Mouse (Mus musculus) MEL (cell line): ENCODE results near the gene Kiss1r.

Experiments
- CTCF ChIP-seq, 3 experiments: IDR thresholded peaks in 2 of 3; conservative IDR thresholded peaks in 1 of 3; 2 replicates each; pipeline ENCODE4 v1.5.1; 2011 to 2012; ENCODE audit warnings: low read length in 3 of 3, low read depth in 2 of 3, mild to moderate bottlenecking in 2 of 3, improper control_type of control experiment in 1 of 3, inconsistent platforms in 1 of 3, mixed read lengths in 1 of 3, moderate library complexity in 1 of 3; ENCODE audit not compliant: control insufficient read depth in 1 of 3, insufficient read depth in 1 of 3, poor library complexity in 1 of 3, severe bottlenecking in 1 of 3
- EP300 ChIP-seq, 2 experiments: IDR thresholded peaks; 2 replicates each; pipeline ENCODE4 v1.6.1; 2011; ENCODE audit warnings: improper control_type of control experiment in 2 of 2, low read length in 2 of 2, low read depth in 1 of 2, mild to moderate bottlenecking in 1 of 2
- JUND ChIP-seq: IDR thresholded peaks from 2 replicates; pipeline ENCODE4 v1.6.1; 2011; ENCODE audit warnings: low read depth, mild to moderate bottlenecking, improper control_type of control experiment, low read length
- MAX ChIP-seq: IDR thresholded peaks from 2 replicates; pipeline ENCODE4 v1.6.1; 2011; ENCODE audit warnings: low read length, improper control_type of control experiment
- MYC ChIP-seq: IDR thresholded peaks from 2 replicates; pipeline ENCODE4 v1.6.1; 2011; ENCODE audit warnings: low read depth, mild to moderate bottlenecking, low read length, improper control_type of control experiment, moderate library complexity
- NELFE ChIP-seq: IDR thresholded peaks from 2 replicates; pipeline ENCODE4 v1.6.1; 2011; ENCODE audit warnings: low read depth, low read length, improper control_type of control experiment
- POLR2A ChIP-seq, 2 experiments: IDR thresholded peaks; 2 replicates each; pipeline ENCODE4 v1.6.1; 2011 to 2012; ENCODE audit warnings: low read length in 2 of 2, mild to moderate bottlenecking in 2 of 2, control low read depth in 1 of 2, improper control_type of control experiment in 1 of 2, low read depth in 1 of 2, moderate library complexity in 1 of 2; ENCODE audit not compliant: control insufficient read depth in 1 of 2, insufficient read depth in 1 of 2, poor library complexity in 1 of 2
- RAD21 ChIP-seq: IDR thresholded peaks from 2 replicates; pipeline ENCODE4 v1.6.1; 2011; ENCODE audit warnings: mild to moderate bottlenecking, low read depth, low read length, improper control_type of control experiment
- TAL1 ChIP-seq: IDR thresholded peaks from 2 replicates; pipeline ENCODE4 v1.6.1; 2012; ENCODE audit warnings: mild to moderate bottlenecking, inconsistent platforms, low read length, moderate library complexity, mixed read lengths
- USF1 ChIP-seq: IDR thresholded peaks from 2 replicates; pipeline ENCODE4 v1.6.1; 2014; ENCODE audit warnings: low read depth, mild to moderate bottlenecking, inconsistent platforms, low read length, improper control_type of control experiment, moderate library complexity

DNA sequence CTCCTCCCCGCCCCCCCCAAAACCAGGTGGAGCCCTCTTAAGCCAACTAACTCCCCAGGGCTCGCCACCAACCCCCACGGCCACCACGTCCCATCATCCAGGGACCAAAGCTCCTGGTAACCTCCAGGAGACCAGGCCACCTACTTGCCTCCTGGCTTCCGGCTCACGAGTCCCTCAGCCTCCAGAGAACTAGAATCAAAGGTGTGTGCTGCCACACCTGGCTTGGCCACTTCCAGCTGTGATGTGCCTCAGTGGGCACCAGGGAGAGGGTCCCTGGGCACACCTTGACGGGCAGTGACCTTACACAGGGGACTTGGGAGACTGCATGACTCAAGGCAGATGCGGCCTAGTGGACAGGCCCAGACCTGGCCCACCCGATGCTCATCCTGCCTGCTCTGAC is 38.9 kb downstream of the Kiss1r start:
- TF ChIP-seq RAD21 (no peak), USF1 (no peak), POLR2A (IDR thresholded peaks at IDR 0.05; ENCODE audit: control insufficient read depth in 1 of 2, insufficient read depth in 1 of 2, low read depth in 1 of 2, low read length in 2 of 2, poor library complexity in 1 of 2) (no peak), CTCF (IDR thresholded peaks at IDR 0.05 in 2 of 3, conservative IDR thresholded peaks at IDR 0.05 in 1 of 3; ENCODE audit: control insufficient read depth in 1 of 3, insufficient read depth in 1 of 3, low read depth in 2 of 3, low read length in 3 of 3, poor library complexity in 1 of 3, severe bottlenecking in 1 of 3) (no peak), NELFE (no peak), TAL1 (no peak), MYC (no peak), JUND (no peak), MAX (no peak), EP300 (IDR thresholded peaks at IDR 0.05; ENCODE audit: low read depth in 1 of 2, low read length in 2 of 2) (no peak)
